Mouse (Mus musculus) left cerebral cortex, postnatal 4 days (tissue): ENCODE measurements around the gene Slc2a12. TPM values are rescaled to one million over a fixed set of nuclear protein-coding genes. Genes with fewer than 3 reads are reported as not detected.

Source experiments
- DNase-seq: peaks from one replicate; pipeline ENCODE4 v3.0.0-alpha.2; 2022
- intact Hi-C: fragments of 180-260 bp; cut with DNase I; formaldehyde crosslinking; loops from one replicate; pipeline ENCODE4 v1.15.1; 2025
- total RNA-seq, 2 experiments: library from RNA; stranded (reverse); gene quantifications; 2 replicates each; pipeline ENCODE4 v1.2.3; 2021

Gene Slc2a12
- 1 to 10 TPM; 3.9 to 5.3 TPM for total RNA-seq

- intact Hi-C loops: no loop called here
- DNase-seq: peak; percentile 71
Measured at GRCm38 (mm10) chr10:22644853-22645491, at the start of gene Slc2a12. Gene Slc2a12 (plus strand): TSS chr10:22645011.

GRCm38 (mm10) chr10:22598908-22599480 is 45.8 kb upstream of the Slc2a12 start:
- intact Hi-C loops: no loop called here
- DNase-seq: no peak

GRCm38 (mm10) chr10:22601046-22601445 is 43.8 kb upstream of the Slc2a12 start:
- intact Hi-C loops: loop anchor here (10.0 kb wide), 1 partner anchor 104 kb away; no protein-coding TSS in a partner anchor
- DNase-seq: no peak

- no peak for DNase-seq
- intact Hi-C loops: loop anchor here (10.0 kb wide), 1 partner anchor 100 kb away; no protein-coding TSS in a partner anchor
Measured at GRCm38 (mm10) chr10:22604801-22605200, 40.0 kb upstream of the Slc2a12 start.

GRCm38 (mm10) chr10:22608273-22608672 is 36.5 kb upstream of the Slc2a12 start:
- intact Hi-C loops: loop anchor here (10.0 kb wide), 1 partner anchor 97 kb away; no protein-coding TSS in a partner anchor

GRCm38 (mm10) chr10:22608799-22609357 is 35.9 kb upstream of the Slc2a12 start:
- intact Hi-C loops: loop anchor here (10.0 kb wide), 1 partner anchor 96 kb away; no protein-coding TSS in a partner anchor
- peak; percentile 37 for DNase-seq

More at GRCm38 (mm10) chr10:22608273-22608672, 36.5 kb upstream of the Slc2a12 start:
- DNase-seq: no peak

GRCm38 (mm10) chr10:22613301-22613700 is 31.5 kb upstream of the Slc2a12 start:
- intact Hi-C loops: no loop called here

GRCm38 (mm10) chr10:22614554-22614953 is 30.3 kb upstream of the Slc2a12 start:
- intact Hi-C loops: no loop called here
- DNase-seq: no peak

More at GRCm38 (mm10) chr10:22613301-22613700, 31.5 kb upstream of the Slc2a12 start:
- no peak for DNase-seq

GRCm38 (mm10) chr10:22615309-22615708 is 29.5 kb upstream of the Slc2a12 start:
- no peak for DNase-seq
- intact Hi-C loops: no loop called here

GRCm38 (mm10) chr10:22618842-22619241 is 26.0 kb upstream of the Slc2a12 start:
- peak; percentile 22 for DNase-seq
- intact Hi-C loops: no loop called here

GRCm38 (mm10) chr10:22628832-22629231 is 16.0 kb upstream of the Slc2a12 start:
- intact Hi-C loops: no loop called here

GRCm38 (mm10) chr10:22631103-22631502 is 13.7 kb upstream of the Slc2a12 start:
- intact Hi-C loops: no loop called here

More at GRCm38 (mm10) chr10:22628832-22629231, 16.0 kb upstream of the Slc2a12 start:
- peak; percentile 21 for DNase-seq

GRCm38 (mm10) chr10:22631528-22631927 is 13.3 kb upstream of the Slc2a12 start:
- intact Hi-C loops: no loop called here
- DNase-seq: no peak

More at GRCm38 (mm10) chr10:22631103-22631502, 13.7 kb upstream of the Slc2a12 start:
- DNase-seq: no peak

- intact Hi-C loops: no loop called here
- DNase-seq: no peak
Measured at GRCm38 (mm10) chr10:22631956-22632355, 12.9 kb upstream of the Slc2a12 start.

GRCm38 (mm10) chr10:22633406-22634306 is 11.2 kb upstream of the Slc2a12 start:
- DNase-seq: no peak
- intact Hi-C loops: no loop called here

- no peak for DNase-seq
- intact Hi-C loops: no loop called here
Measured at GRCm38 (mm10) chr10:22637241-22637640, 7.6 kb upstream of the Slc2a12 start.

- intact Hi-C loops: no loop called here
- no peak for DNase-seq
Measured at GRCm38 (mm10) chr10:22644171-22644570, 640 bp upstream of the Slc2a12 start.

GRCm38 (mm10) chr10:22648702-22649101 is 3.9 kb downstream of the Slc2a12 start:
- DNase-seq: no peak
- intact Hi-C loops: no loop called here

GRCm38 (mm10) chr10:22653820-22654219 is 9.0 kb downstream of the Slc2a12 start:
- no peak for DNase-seq
- intact Hi-C loops: no loop called here

- DNase-seq: peak; percentile 47
- intact Hi-C loops: no loop called here
Measured at GRCm38 (mm10) chr10:22658534-22659385, 13.9 kb downstream of the Slc2a12 start.
